In genomic region chr5:138754303-138755120, GRCm38 (mm10) we compare ENCODE assay signal across 8 mouse cellular contexts. TPM values are rescaled to one million over a fixed set of nuclear protein-coding genes. Genes with fewer than 3 reads are reported as not detected.
DNase-seq lines count a peak whose midpoint lies in the region; ATAC-seq and TF ChIP-seq lines count a peak whose summit lies in the region.

Fam20c (plus strand) TSS chr5:138754514.

- no peaks in the 10 kb centered on the region for H3K4me1 ChIP-seq in G1E (ENCODE audit: insufficient read depth, low read depth, low read length)
- H3K4me1 ChIP-seq in forebrain, postnatal 0 days (ENCODE audit: insufficient read depth), result peaks cover 24% of the 10 kb centered on the region
- peaks cover 8% of the 10 kb centered on the region; the same call in 1 of the 2 replicates for H3K4me1 ChIP-seq in liver, embryonic 15.5 days (replicated peaks)
- peaks cover 12% of the 10 kb centered on the region for H3K4me1 ChIP-seq in neural tube, embryonic 11.5 days (ENCODE audit: control insufficient read depth, insufficient read depth, low read length)

- H3K4me3 ChIP-seq in G1E (ENCODE audit: low read depth, low read length), result peak within 1 kb of the TSS; percentile 15; the same call in 1 of the 2 replicates
- peak within 1 kb of the TSS; percentile 83 for H3K4me3 ChIP-seq in forebrain, postnatal 0 days (ENCODE audit: low read depth, low read length)
- peak within 1 kb of the TSS; percentile 54 for H3K4me3 ChIP-seq in liver, embryonic 15.5 days (replicated peaks)
- H3K4me3 ChIP-seq in neural tube, embryonic 11.5 days (ENCODE audit: low read depth, low read length), result peak within 1 kb of the TSS; percentile 59

- H3K27ac ChIP-seq in forebrain, postnatal 0 days (ENCODE audit: low read depth, low read length), result peak within 1 kb of the TSS; percentile 99
- 0 out of 2 replicates have a peak within 1 kb of the TSS, but pooled peaks have one; percentile 29 for H3K27ac ChIP-seq in liver, embryonic 15.5 days (replicated peaks)
- H3K27ac ChIP-seq in neural tube, embryonic 11.5 days (ENCODE audit: low read depth, low read length), result peak within 1 kb of the TSS; percentile 82

- DNase-seq in G1E (ENCODE audit: low spot score), result no peak
- DNase-seq in cerebellum, adult 18-20 months, result peak; percentile 47 to 53
- DNase-seq in forebrain, postnatal 0 days, result peak; percentile 89
- peak; percentile 88 to 90 for DNase-seq in heart, postnatal 14 days
- DNase-seq in layer of hippocampus, adult 11-12 months (ENCODE audit: low spot score), result peak; percentile 76
- peak; percentile 85 for DNase-seq in neural tube, embryonic 11.5 days (ENCODE audit: low spot score)
- peak; percentile 28 for DNase-seq in thymus, postnatal 4 days

- H3K27me3 ChIP-seq in G1E (ENCODE audit: insufficient read depth, low read length), result no peaks in the 10 kb centered on the region
- H3K27me3 ChIP-seq in forebrain, postnatal 0 days (ENCODE audit: insufficient read depth, low read length), result no peaks in the 10 kb centered on the region
- peaks cover 68% of the 10 kb centered on the region for H3K27me3 ChIP-seq in liver, embryonic 15.5 days
- H3K27me3 ChIP-seq in neural tube, embryonic 11.5 days (ENCODE audit: control insufficient read depth, insufficient read depth, low read length), result peaks cover 5% of the 10 kb centered on the region; the same call in 1 of the 2 replicates

- no peaks in the 10 kb centered on the region for H3K36me3 ChIP-seq in G1E (replicated peaks)
- H3K36me3 ChIP-seq in forebrain, postnatal 0 days (ENCODE audit: insufficient read depth), result peaks cover 12% of the 10 kb centered on the region
- no peaks in the 10 kb centered on the region for H3K36me3 ChIP-seq in liver, embryonic 15.5 days (replicated peaks)
- H3K36me3 ChIP-seq in neural tube, embryonic 11.5 days (ENCODE audit: control insufficient read depth, insufficient read depth, low read length), result no peaks in the 10 kb centered on the region

- WGBS in forebrain, postnatal 0 days, result 1% methylated on average over 78 of the region's 98 CpGs
- WGBS in liver, embryonic 15.5 days (ENCODE audit: insufficient replicate concordance), result under 1% methylated on average over 89 of the region's 98 CpGs
- under 1% methylated on average over 80 of the region's 98 CpGs for WGBS in neural tube, embryonic 11.5 days

- H3K4me2 ChIP-seq in forebrain, postnatal 0 days (ENCODE audit: low read depth), result peak within 1 kb of the TSS; percentile 79
- H3K4me2 ChIP-seq in liver, embryonic 15.5 days, result peak within 1 kb of the TSS; percentile 64
- H3K4me2 ChIP-seq in neural tube, embryonic 11.5 days (ENCODE audit: low read depth), result peak within 1 kb of the TSS; percentile 97

- H3K9me3 ChIP-seq in G1E (replicated peaks), result peaks cover 20% of the 10 kb centered on the region
- no peaks in the 10 kb centered on the region for H3K9me3 ChIP-seq in forebrain, postnatal 0 days (ENCODE audit: low read length)
- no peaks in the 10 kb centered on the region for H3K9me3 ChIP-seq in liver, embryonic 15.5 days (replicated peaks)
- H3K9me3 ChIP-seq in neural tube, embryonic 11.5 days (ENCODE audit: control insufficient read depth, low read length), result no peaks in the 10 kb centered on the region

- peak within 1 kb of the TSS; percentile 91 for H3K9ac ChIP-seq in forebrain, postnatal 0 days
- peak within 1 kb of the TSS; percentile 27; the same call in 1 of the 2 replicates for H3K9ac ChIP-seq in liver, embryonic 15.5 days
- H3K9ac ChIP-seq in neural tube, embryonic 11.5 days (ENCODE audit: low read length), result peak within 1 kb of the TSS; percentile 77

- intact Hi-C loops in heart, postnatal 14 days (cut with DNase I), result no loop called here

- TF ChIP-seq CTCF in G1E (IDR thresholded peaks at IDR 0.05; ENCODE audit: low read depth, low read length), result no peak
- TF ChIP-seq CTCF in forebrain, postnatal 0 days (IDR thresholded peaks at IDR 0.05; ENCODE audit: low read depth), result peak; percentile 41

- no peak for ATAC-seq in G1E (ENCODE audit: extremely low read depth, insufficient number of reproducible peaks, low FRiP score, poor library complexity, severe bottlenecking)
- peak; percentile 83 for ATAC-seq in forebrain, postnatal 0 days
- ATAC-seq in liver, embryonic 15.5 days (ENCODE audit: insufficient read depth), result peak; percentile 74
- ATAC-seq in neural tube, embryonic 11.5 days (ENCODE audit: insufficient read depth, low FRiP score, low TSS enrichment), result peak; percentile 85

RNA-seq across cellular contexts. Expression of gene Fam20c, which starts in this region (rescaled TPM):
- not detected in 2 replicates for total RNA-seq in G1E (2014; fragmentation: Nextera tagmentation)
- total RNA-seq in G1E (2017), result 0.11 TPM in 1 of 2 replicates, not detected in the other
- not detected in 2 replicates for polyA plus RNA-seq in G1E (2012)
- 69.5 and 81.7 TPM in 2 replicates for total RNA-seq in forebrain, postnatal 0 days (2014; rRNA removed)
- 47.9 and 50.0 TPM in 2 replicates for polyA plus RNA-seq in forebrain, postnatal 0 days (2015; fragmentation: Nextera tagmentation; extraction: Ambion mirVana)
- total RNA-seq in heart, postnatal 14 days (2021), result 10 to 100 TPM in 1 of 2 experiments, 1 to 10 TPM in 1; 9.9 to 10.4 TPM
- polyA plus RNA-seq in liver, embryonic 15.5 days (2015; fragmentation: Nextera tagmentation; extraction: Ambion mirVana), result 11.1 and 14.3 TPM in 2 replicates
- 25.5 and 28.2 TPM in 2 replicates for polyA plus RNA-seq in neural tube, embryonic 11.5 days (2014; fragmentation: Nextera tagmentation; extraction: Ambion mirVana)

Comparison
In these comparisons a context has a peak if more than half of its experiments do, and no peak if none do; other contexts are left out.
1. RNA of gene Fam20c (total RNA-seq): 69.5 to 81.7 TPM in forebrain, postnatal 0 days and 9.9 to 10.4 TPM in heart, postnatal 14 days; 0.11 TPM in G1E; every median in the first group is over 4 times any median in the second.
2. RNA of gene Fam20c (polyA plus RNA-seq): 47.9 to 50.0 TPM in forebrain, postnatal 0 days, 25.5 to 28.2 TPM in neural tube, embryonic 11.5 days and 11.1 to 14.3 TPM in liver, embryonic 15.5 days; not detected in G1E; every median in the first group is over 10 times any median in the second.
3. H3K4me3 ChIP-seq: peak in every context shown above with its lines; median percentile 83 in forebrain, postnatal 0 days; 59 in neural tube, embryonic 11.5 days; 54 in liver, embryonic 15.5 days; 15 in G1E.
4. H3K27ac ChIP-seq: peak in every context shown above with its lines; median percentile 99 in forebrain, postnatal 0 days; 82 in neural tube, embryonic 11.5 days; 29 in liver, embryonic 15.5 days.
5. H3K9ac ChIP-seq: peak in every context shown above with its lines; median percentile 91 in forebrain, postnatal 0 days; 77 in neural tube, embryonic 11.5 days; 27 in liver, embryonic 15.5 days.
6. Peak in every context shown above with its lines, with median percentiles within 50 percentile points of each other: H3K4me2 ChIP-seq.